Mouse (Mus musculus) right cerebral cortex, adult 18-20 months (tissue): Measurements from ENCODE around the gene Nfam1.

Experiments
- DNase-seq: peaks from one replicate; pipeline ENCODE4 v3.0.0; 2022; ENCODE audit warnings: mixed read lengths

Gene Nfam1

DNA sequence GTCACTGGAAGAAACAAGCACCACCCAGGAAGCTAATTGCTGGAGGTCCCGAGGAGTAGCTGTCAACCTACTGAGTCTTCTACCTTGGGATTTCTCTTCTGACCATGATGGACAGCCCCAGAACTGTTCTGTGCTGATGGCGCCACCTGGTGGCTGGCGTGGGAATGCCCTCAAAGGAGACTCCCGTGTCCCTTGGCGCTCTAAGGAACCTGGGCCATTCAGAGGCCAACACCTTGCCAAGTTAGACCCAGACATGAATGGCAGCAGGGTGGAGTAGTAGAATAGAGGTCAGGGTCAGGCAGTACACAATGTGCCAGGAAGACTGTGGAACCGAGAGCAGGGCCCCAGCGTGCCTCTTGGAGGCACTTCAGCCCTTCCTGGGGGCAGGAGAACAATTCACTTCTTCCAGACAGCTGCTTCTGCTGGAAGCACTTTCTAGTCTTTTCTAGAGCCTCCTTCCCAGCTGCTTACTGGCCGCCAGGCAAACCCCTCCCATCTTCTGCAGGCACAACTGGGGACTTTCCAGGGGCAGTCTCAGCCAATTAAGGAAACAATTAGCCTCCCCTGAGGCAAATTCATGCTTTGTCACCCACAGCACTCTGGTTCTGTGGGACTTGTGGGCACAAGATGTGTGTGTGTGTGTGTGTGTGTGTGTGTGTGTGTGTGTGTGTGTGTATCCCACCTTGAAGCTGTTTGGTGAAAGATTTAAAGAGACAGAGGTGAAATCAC is 4.8 kb upstream of the Nfam1 start:
- peak; percentile 80 for DNase-seq

DNA sequence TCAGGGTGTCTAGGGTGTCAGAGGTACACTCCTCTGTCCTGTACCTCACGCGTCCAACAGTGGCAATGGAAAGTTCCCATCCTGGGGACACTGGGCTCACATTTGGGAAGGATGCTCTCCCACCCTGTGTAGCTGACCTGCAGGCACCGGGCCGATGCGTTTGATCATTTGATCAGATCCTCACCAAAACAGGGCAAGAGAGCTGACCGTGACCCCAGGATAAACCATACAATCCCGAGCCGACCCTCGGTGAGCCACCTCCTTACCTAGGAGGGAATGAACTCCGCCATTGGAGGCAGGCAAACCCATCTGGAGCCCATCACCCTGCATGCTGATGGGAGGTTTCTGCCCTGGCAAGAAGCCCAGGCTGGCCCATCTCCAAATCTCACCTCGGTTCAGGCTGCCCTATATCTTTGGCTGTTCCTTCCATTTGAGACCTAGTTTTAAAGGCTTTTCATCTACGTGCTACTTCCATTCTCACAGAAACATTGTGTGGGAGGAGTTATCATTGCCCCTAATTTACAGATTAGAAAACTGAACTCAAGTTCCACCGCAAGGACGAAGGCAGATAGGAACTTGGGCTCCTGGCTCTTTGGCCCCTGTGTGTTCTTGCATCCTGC is 3.9 kb upstream of the Nfam1 start:
- DNase-seq = peak; percentile 68

DNA sequence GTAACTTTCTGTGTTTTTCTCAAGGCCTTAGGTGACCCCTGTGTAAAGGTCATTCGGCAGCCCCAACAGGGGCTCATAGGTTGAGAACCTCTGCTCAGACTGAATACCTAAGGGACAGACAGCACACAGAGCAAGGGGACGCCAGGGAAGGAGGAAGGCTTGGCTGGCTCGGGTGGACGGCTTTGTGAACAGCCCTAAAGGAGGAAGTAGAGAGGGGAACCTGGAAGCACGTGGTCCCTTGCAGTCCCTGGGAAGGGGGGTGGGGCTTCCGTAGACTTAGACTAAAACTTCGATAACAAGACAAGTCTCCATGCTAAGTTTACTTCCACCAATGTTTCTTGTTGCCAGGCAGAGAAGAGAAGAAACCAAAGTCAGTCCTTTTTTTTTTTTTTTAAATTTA is 3.0 kb upstream of the Nfam1 start:
- DNase-seq = no peak

DNA sequence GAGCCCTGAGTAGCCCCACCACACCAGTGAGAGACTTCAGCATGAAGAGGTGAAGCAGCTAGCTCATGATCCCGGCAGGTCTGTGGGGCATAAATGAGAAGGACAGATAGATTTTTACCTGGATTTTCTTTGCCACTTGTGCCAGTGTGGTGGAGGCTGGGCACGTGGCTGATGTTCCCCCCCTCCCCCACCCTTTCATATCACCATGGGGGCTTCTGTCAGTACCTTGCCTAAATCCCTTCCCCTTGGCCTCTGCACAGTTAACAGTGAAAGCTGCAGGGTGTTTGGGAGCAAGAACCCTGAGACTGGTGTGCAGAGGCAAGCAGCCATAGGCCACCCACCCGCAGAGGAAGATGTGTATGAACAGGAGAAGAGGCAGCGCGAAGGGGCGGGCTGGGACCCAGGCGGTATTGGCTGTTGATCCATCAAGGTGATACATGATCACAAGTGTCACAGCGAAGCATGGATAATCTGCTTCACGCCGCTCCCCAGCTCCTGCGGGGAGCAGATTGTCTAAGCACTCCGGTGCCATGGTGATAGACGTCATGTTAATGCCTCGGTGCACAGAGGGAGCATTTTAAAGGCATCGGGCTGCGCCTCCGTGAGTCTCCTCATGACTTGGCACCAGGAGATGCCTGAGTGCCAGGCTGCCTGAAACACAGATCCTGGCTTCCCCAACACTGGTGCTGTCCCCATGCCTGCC is 1.3 kb upstream of the Nfam1 start:
- peak; percentile 72 for DNase-seq

DNA sequence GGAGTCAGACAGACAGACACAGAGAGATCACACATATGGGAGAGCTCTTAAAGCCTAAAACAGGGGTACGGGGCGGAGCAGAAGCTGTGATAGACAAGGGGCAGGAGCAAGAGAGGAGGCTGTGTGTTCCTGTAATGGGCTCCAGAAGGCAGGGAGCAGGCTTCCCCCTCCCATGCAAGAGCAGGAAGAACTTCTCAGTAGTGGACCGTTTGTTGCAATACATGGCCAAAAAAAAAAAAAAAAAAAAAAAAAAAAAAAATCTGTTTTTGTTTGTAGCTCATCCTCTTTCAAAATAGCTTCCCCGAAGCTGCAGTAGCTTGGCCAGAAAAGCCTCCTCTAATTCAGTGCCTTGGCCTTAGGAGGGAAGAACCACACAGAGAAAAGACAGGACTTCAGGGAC is 2.2 kb downstream of the Nfam1 start:
- no peak for DNase-seq

DNA sequence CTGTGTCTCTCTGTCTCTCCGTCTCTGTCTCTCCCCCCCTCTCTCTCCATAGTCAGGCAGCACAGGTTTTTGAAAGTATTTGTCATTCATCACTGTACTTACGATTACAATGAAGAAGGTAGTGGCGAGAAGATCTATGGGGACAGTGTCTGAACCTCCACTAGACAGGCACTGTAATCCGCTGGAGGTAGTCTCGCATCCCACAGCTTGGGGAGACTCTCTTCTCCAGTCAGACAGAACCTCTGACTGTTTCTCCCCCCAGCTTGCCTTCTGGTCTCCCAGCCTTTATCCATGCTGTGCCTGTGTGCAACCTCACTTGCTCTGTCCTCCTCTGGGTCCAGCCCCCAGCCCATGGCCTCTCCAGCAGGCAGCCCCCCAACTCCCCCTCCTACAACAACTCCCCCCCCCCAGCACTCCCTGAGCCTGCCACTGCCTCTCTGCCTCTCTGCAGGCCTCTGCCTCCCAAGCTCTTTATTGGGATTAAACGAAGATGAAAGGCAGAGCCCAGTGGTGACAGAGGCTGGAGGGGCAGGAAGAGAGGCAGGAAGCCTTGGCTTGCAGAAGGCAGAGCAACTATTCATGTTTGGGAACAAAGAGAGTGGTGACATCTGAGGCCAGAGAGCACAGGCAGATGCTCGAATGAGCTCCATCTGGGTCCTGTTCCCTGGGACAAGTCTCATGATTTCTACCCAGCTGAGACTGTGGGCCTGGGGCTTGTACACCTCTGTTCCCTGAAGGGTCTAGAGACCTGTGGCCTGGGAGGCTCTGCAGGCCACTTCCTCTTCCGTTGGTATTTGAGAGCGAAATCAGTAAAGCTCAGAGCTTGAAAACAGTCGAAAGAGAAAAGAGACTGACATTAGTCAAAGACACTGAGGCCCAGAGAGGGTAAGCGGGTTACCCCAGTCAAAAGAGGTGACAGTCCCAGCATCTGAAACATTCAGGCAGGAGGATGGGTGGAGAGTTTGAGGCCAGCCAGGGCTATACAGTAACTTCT is 3.1 kb downstream of the Nfam1 start:
- DNase-seq = no peak

DNA sequence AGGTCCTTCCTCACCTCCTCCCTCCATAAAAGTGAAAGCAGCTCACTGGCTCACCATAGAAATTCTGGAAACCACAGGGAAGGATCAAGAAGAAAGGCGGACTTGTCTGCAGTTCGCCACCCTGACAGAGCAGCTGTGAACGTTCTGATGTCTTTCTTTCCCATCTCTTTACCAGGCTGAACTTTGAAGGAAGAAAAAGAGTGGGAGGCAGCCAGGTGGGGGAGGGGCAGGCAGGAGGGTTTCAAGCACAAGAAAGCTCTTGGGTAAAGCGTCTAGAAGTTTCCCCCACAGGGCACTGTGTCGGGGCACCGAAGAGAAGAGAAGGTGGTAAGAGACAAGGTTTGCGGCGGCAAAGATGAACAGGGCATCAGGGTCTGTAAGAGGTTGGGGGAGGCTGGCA is 7.0 kb downstream of the Nfam1 start:
- no peak for DNase-seq

DNA sequence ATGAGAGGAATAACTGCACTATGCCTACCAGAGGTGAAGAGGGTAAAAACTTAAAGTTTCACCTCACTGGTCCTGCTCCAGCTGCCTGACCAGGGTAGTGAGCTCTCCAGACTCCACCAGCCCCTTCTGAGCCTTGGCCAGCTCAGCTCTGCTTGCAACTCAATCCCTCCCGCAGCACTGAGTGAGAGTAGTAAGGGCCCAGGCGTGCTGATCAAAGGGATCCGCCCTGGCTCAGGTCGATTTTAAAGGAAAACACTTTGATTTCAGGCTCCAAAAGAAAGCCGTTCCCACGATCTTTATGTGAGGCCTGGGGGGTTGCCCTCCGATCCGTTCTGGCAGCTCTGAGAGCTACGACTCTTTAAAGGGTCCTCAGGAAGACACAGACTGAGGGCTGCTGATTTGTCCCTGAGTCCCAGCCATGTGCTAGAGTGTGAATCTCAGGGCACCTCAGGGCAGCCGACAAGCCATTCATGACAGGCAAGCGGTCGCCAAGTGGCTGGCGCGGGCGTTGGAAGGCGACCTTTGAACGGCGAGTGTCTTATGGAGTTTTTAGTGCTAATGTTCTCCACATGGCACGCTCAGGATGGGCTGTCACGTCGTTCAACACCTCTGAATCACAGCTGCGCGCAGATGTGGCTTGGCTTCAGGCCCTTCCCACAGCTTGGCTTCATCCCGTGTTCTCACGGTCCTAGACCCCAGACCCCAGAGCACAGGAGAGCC is 7.9 kb downstream of the Nfam1 start:
- DNase-seq = no peak

DNA sequence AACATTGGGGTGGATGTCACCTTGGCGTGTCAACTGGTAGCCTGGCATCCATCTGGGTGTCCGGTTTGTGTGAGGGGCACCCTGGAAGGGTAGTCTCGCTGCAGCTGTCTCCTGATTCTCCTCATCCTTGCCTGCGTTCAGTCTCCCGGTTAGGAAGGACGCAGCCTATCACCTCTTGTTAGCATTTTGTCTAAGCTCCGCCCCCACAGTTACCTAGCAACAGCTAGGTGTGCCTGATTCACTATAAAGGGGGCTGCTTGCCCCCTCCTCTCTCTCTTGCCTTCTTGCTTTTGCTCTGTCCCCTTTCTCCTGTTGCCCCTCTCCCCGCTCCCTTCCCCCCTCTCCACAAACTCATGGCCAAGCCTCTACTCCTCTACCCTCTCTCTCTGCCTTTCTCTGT is 10.2 kb downstream of the Nfam1 start:
- DNase-seq = no peak

DNA sequence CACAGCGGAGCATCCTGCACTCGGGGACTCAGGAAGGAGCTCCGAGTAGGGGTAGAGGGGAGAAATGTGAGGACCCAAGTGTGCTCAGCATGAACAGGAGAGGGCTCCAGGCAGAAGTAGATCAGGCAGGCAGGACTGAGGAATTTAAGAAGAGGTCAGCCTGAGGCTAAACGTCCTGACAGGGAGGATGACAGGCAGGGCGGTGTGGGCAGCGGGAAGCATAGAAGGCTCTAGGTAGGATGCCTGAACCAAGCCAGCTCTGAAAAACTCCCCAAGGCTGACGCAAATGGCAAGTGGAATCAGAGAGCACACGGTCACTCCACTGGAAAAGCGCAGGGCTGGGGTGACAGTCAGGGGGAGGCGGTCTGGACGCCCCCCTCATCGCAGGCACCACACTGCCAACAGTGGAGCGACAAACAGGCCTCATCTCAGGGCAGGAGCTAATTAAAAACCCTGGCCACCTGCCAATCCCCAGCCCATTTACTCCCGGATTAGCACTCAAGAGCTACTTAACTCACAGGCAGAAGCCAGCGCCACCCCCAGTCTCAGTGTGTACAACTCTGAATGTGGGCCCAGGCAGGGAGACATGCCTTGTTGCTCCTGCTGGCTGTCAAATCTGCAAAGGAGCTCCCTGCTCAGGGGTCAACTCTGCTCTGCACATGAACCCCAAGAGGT is 22.0 kb downstream of the Nfam1 start:
- peak; percentile 87 for DNase-seq

DNA sequence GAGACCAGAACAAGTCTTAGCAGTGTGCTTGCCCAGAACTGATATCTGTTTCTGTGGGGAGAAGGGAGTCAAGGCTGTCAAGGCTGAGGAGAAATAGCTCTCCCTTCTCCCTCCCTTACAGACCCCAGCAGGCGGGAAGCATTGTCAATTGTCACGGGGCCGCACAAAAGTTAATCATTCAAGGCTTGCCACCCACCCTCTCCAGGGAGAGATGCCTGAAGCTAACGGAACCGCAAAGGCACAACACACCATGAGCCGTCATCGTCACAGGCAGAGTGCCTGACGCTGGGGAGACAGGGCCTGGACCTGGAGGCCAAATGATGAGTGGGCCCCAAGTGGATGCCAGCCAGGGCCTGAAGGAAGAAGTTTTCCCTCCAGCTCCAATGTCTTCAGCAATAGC is 22.7 kb downstream of the Nfam1 start:
- DNase-seq = no peak

DNA sequence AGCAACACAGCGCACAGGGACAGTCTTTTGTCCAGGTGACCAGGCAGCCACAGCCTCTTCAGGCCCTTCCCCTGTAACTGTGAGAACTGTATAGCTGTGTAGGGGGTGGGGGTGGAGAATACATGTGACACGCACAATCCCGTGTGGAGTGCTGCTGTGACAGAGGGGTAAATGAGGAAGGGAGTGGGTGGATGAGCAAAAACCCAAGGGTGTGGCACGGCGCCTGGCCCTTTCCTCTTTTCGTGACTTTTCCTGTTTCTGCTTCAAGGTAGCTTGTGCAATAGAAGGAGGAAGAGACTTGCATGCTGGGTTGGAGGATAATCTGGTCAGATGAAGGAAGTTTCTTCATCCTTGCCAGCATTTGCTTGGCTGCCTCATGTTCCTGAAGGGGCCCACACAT is 23.6 kb downstream of the Nfam1 start:
- DNase-seq = no peak

DNA sequence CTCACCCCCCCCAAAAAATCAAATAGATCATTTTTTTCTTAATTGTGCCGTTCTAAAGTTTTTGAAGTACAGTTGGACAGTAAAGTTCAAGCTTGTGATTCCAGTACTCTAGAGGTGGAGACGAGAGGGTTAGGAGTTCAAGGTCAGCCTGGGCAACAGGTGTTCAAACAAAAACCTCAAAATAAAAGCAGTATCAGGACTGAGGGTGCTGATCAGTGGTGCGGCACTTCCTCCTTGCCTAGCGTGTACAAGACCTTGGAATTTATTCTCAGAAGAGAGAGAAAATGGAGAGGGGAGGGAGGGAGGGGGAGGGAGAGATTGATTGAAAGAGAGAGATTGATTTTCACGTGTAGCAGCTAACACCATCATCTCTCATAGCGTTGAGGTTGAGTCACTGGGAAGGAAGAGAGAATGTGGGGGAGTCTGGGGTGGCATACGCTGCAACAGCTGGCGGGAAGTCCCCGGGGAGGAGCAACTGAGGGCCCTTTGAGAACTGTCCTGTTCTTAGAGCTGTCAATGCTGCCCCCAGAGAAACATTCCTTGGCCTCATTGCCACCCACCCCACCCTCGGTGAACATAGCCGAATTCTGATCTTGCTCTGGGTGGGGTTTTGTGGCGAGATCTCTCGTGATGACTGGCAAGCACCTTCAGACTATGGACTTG is 24.2 kb downstream of the Nfam1 start:
- peak; percentile 65 for DNase-seq

DNA sequence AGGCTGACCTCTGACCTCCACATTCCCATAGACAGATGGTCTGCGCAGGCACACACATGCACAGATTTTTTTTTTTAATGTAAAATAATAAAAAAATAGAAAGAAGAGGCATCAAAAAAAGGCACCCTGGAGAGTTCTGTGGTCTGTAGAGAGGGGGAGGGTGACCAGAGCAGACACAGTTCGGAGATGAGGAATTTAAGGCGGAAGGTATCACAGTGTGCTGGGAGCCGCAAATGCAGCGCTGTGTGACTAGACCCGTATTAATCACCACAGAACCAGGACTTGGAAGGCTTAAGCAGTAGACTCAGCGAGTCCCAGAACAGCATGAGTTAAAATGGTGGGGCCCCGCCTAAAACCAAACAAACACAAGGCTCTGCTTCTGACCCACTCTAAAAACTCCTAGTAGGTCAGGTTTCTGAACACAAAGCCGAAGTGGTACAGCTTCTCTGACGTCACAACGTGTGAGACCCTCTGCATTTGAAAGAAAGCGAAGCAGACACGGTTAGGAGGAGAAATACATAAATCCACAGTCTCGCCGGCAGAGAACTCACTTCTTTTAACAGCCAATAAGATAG is 25.7 kb downstream of the Nfam1 start:
- DNase-seq = no peak

DNA sequence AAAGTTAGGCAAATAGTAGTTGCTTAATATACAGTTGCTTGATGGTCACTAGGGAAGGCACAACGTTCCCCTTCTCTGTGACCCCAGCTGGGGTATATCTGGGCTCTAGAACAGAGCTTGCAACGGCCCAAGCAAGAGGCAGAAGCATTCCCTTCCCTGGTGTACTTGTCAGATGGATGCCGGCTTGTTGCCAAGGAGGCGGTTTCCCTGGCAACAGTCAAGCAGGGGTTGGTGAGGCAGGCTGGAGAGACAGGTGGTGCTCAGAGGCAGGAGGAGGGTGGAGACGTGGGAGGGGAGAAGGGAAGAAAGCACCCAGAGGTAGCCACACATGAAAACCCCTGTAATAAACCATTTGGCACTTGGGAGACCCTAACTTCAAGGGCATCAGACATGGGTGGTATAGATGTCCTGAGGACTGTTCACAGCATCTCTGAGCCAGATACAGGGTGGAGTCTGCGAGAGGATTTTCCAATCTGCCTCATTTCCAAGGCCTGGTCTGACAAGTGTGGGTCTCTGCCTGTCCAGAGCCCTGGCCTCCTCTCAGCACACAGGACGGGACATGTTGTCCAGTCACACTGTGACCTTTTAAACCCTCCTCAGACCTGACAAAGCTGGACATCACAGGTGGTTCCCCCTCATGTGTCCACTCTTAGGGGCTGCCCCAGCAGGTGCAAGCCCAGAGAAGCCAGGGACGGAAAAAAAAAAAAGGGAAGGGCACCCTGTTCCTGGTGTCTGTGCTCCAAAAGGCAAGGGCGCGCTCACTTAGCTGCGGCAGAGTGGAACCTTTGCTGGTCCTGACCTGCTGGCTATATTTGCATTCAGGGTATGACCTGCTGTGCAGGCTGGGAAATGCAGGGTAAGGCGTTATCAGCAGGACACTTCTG is 30.2 kb downstream of the Nfam1 start:
- DNase-seq = peak; percentile 95

DNA sequence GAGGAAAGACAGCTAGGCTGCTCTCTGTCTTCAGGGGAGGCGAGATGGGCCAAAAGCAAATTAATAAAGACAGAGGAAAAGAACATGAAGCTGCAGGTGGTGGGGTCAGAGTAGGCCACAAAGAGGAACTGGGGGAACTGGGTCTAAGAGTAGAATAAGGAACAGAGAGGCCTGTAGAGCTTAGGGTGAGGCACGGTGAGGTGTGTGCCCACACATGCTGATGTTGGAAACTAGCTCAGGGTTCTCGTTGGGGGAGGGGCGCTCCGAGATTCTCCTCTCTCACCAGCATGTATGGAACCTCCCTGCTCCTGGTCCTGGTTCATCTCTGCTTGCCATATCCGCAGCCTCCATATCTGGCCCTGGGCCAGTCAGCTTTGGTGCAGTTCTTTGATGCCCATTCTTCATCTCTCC is 34.3 kb downstream of the Nfam1 start:
- no peak for DNase-seq

DNA sequence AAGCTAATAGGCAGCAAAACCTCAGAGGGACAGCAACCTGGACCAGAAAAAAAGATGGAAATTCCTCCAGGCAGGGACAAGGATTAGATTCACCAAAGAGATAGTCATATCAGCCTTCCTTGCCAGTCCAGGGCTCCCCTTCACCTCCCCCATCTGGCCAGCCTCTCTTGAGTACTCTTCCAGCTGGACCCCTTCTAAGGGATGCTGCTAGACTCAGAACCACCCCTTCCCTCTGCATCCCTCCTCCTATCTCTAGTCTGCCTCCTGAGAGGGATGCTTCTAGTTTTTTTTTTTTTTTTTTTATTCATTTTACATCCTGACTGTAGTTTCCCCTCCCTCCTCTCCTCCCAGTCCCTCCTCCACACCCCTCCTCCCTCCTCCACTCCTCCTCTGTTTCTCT is 36.7 kb downstream of the Nfam1 start:
- no peak for DNase-seq

DNA sequence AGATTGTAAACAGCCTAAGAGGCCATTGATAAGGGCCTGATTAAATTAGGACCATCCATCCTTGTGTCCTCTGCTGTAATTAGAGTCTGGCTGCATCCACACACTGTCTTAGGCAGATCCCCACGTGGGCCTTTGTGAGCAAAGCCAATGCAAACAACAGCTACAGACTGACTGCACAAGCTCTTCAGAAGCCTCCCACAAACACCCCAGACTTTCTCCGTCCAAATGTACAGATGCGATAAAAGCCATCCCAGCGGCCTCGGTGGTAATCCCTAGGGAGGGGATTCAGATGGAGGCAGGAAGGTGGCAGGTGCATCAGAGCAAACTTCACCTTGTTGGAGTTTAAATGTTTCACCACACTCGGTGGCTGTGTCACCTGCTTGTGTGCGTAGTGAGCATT is 37.9 kb downstream of the Nfam1 start:
- DNase-seq = peak; percentile 60

DNA sequence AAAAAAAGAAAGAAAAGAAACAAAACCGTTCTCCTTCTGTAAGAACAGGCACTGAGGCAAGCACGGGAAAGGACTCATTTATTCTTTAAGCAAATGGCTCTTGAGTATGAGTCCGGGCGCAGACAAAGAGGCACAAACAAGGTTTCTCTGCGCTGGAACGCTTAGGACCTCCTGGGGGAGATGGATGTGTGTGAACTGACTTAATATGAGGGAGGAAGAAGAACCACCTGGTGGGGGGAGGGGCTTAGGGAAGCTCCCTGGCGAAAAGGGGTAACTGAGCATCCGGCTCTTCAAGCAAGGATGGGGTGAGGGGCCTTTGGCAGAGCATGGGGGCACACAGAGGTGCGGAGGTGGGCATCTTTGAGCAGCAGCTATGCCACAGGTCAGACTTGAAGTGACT is 40.2 kb downstream of the Nfam1 start:
- DNase-seq = no peak
